Mouse (Mus musculus) T-cell, adult 66 days (primary cell): ENCODE measurements around the gene Cfap97d2. TPM values are rescaled to one million over a fixed set of nuclear protein-coding genes. Genes with fewer than 3 reads are reported as not detected.

Experiments
- total RNA-seq, 2 experiments: library from RNA; stranded (reverse); gene quantifications; 3 replicates in 1 of 2; 4 replicates in 1 of 2; pipeline ENCODE4 v1.2.4; 2023

The Cfap97d2 gene
- not detected for total RNA-seq

DNA sequence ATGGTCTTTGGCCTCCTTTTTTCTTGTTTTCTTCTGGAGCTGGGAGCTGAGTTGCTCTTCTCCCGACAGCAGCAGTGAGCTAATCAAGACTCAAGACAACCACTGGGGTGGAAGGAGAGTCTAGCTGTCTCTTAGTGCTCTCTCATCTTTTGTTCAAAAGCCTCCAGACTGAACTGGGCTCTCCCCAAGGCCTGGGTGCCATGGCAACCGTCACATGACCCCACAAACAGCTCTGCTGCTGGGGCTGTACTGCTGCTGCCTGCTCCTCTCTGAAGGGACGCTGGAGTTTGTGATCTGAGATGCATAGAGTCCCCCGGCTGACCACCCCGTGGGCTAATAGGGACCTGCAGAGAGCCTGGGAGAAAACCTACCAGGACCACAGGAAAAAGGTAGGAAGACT lies at the start of gene Cfap97d2:
TSS of gene Cfap97d2 (plus strand) at position 222 of the 400 bp plus-strand sequence.

GRCm38 (mm10) chr8:13677413-13677883 lies 28.2 kb upstream of the Cfap97d2 start, which contains the start of gene Rasa3:
Rasa3 (minus strand) TSS chr8:13677603.

GRCm38 (mm10) chr8:13756982-13757804 lies 51.5 kb downstream of the Cfap97d2 start, which contains the start of gene Cdc16:
Cdc16 (plus strand) TSS chr8:13757676.

GRCm38 (mm10) chr8:13785250-13785763 lies 79.6 kb downstream of the Cfap97d2 start, which contains the start of gene Upf3a:
Upf3a (plus strand) TSS chr8:13785615.

Other genes with a start within 250 kb of the Cfap97d2 start
- gene Gas6, start 211.4 kb upstream of the Cfap97d2 start, total RNA-seq: not detected
- gene 1700029H14Rik, start 143.4 kb upstream of the Cfap97d2 start, total RNA-seq: 10 to 100 TPM in 1 of 2 experiments, 1 to 10 TPM in 1; 4.5 to 11.7 TPM
- 100 to 1,000 TPM; 311 to 353 TPM for gene Rasa3, start 28.3 kb upstream of the Cfap97d2 start, total RNA-seq
- 10 to 100 TPM; 38.9 to 41.9 TPM for gene Cdc16, start 51.8 kb downstream of the Cfap97d2 start, total RNA-seq
- 10 to 100 TPM; 28.3 to 30.7 TPM for gene Upf3a, start 79.7 kb downstream of the Cfap97d2 start, total RNA-seq
- gene AF366264, start 132.5 kb downstream of the Cfap97d2 start, total RNA-seq: not detected
- 10 to 100 TPM; 23.7 to 25.4 TPM for gene Champ1, start 163.8 kb downstream of the Cfap97d2 start, total RNA-seq
- not detected for gene Coprs, start 184.4 kb downstream of the Cfap97d2 start, total RNA-seq